Mouse (Mus musculus) midbrain, embryonic 14.5 days (tissue): ENCODE results near the gene Abhd17a. TPM values are rescaled to one million over a fixed set of nuclear protein-coding genes. Genes with fewer than 3 reads are reported as not detected.

Source experiments
- ATAC-seq: fragments of 200-750 bp; cut with Nextera tagmentation; 2 replicates; pipeline ENCODE4 v1.8.0; 2017; ENCODE audit warnings: moderate number of reproducible peaks, moderate library complexity; ENCODE audit not compliant: low FRiP score, low TSS enrichment
- DNase-seq: peaks from one replicate; pipeline ENCODE4 v3.0.0-alpha.2; 2015
- H3K27ac ChIP-seq: fragments of 300-500 bp; sonication (generic); replicated peaks from 2 replicates; pipeline ENCODE4 v1.5.1; 2014; ENCODE audit warnings: mild to moderate bottlenecking, low read depth, low read length, moderate library complexity
- H3K27me3 ChIP-seq: fragments of 300-500 bp; sonication (generic); 2 replicates; pipeline ENCODE4 v1.6.1; 2014; ENCODE audit warnings: low read length, control low read depth, mixed read lengths; ENCODE audit not compliant: control insufficient read depth, insufficient read depth
- H3K36me3 ChIP-seq: fragments of 300-500 bp; sonication (generic); 2 replicates; pipeline ENCODE4 v1.6.1; 2014; ENCODE audit warnings: low read length, control low read depth; ENCODE audit not compliant: control insufficient read depth, insufficient read depth
- H3K4me1 ChIP-seq: fragments of 300-500 bp; sonication (generic); 2 replicates; pipeline ENCODE4 v1.6.1; 2014; ENCODE audit warnings: mild to moderate bottlenecking, antibody characterized with exemption, low read length, control low read depth; ENCODE audit not compliant: control insufficient read depth, insufficient read depth
- H3K4me2 ChIP-seq: fragments of 300-500 bp; sonication (generic); 2 replicates; pipeline ENCODE4 v1.6.1; 2014; ENCODE audit warnings: mild to moderate bottlenecking, low read length, moderate library complexity
- H3K4me3 ChIP-seq: fragments of 300-500 bp; sonication (generic); replicated peaks from 2 replicates; pipeline ENCODE4 v1.5.1; 2014; ENCODE audit warnings: low read depth, low read length
- H3K9ac ChIP-seq: fragments of 300-500 bp; sonication (generic); replicated peaks from 2 replicates; pipeline ENCODE4 v1.6.1; 2014; ENCODE audit warnings: mild to moderate bottlenecking, low read length, moderate library complexity
- H3K9me3 ChIP-seq: fragments of 300-500 bp; sonication (generic); 2 replicates; pipeline ENCODE4 v1.6.1; 2016; ENCODE audit warnings: low read length, control low read depth, mixed read lengths; ENCODE audit not compliant: control insufficient read depth
- WGBS: fragments of 180-500 bp; shearing (Covaris S2); extraction: QIAGEN DNeasy Blood & Tissue Kit; methylation state at CpG from one replicate; pipeline ENCODE4 v1.1.7; 2014; 5-methylcytosine and 5-hydroxymethylcytosine counted together
- polyA plus RNA-seq: library from polyadenylated mRNA; unstranded; fragments of >200 nt; fragmentation: Nextera tagmentation; extraction: Ambion mirVana; gene quantifications from 2 replicates; pipeline ENCODE4 v1.2.1, GENCODE M21; 2014

Abhd17a gene
- polyA plus RNA-seq, 1 experiment from 2014 or later: 128 TPM

- H3K9ac ChIP-seq: no peak overlapping the region
Measured at GRCm38 (mm10) chr10:80604988-80605387, 14.8 kb upstream of the Abhd17a start.

GRCm38 (mm10) chr10:80604001-80604509, 13.9 kb upstream of the Abhd17a start:
- Histone ChIP-seq H3K27me3 (no peaks in the 10 kb centered on the region), H3K4me2 (peak overlapping the region; percentile 94), H3K9me3 (no peaks in the 10 kb centered on the region), H3K9ac (0 out of 2 replicates have a peak overlapping the region, but pooled peaks have one; percentile 12), H3K4me3 (peak overlapping the region; percentile 68), H3K4me1 (peaks cover 15% of the 10 kb centered on the region), H3K36me3 (peaks cover 33% of the 10 kb centered on the region), H3K27ac (no peak overlapping the region)
- ATAC-seq: no peak
- WGBS: 95% methylated on average over 7 of the region's 7 CpGs
- DNase-seq: no peak

More at GRCm38 (mm10) chr10:80604988-80605387, 14.8 kb upstream of the Abhd17a start:
- peaks cover 42% of the 10 kb centered on the region for H3K36me3 ChIP-seq
- no peak for ATAC-seq
- H3K9me3 ChIP-seq: no peaks in the 10 kb centered on the region
- H3K4me1 ChIP-seq: peaks cover 15% of the 10 kb centered on the region
- H3K4me3 ChIP-seq: no peak overlapping the region
- DNase-seq: no peak
- 82% methylated on average over 2 of the region's 2 CpGs for WGBS
- no peak overlapping the region for H3K4me2 ChIP-seq
- no peak overlapping the region for H3K27ac ChIP-seq
- no peaks in the 10 kb centered on the region for H3K27me3 ChIP-seq

- ATAC-seq: no peak
Measured at GRCm38 (mm10) chr10:80603364-80603763, 13.2 kb upstream of the Abhd17a start.

GRCm38 (mm10) chr10:80602698-80603325, 12.7 kb upstream of the Abhd17a start, which contains the start of the genes Scamp4 and Adat3:
Gene Scamp4 (plus strand): TSS chr10:80602872.
Gene Adat3 (plus strand): TSS chr10:80602880.
- Histone ChIP-seq H3K9ac (peak within 1 kb of the TSS; percentile 68), H3K27ac (peak within 1 kb of the TSS; percentile 89), H3K27me3 (no peaks in the 10 kb centered on the region), H3K36me3 (peaks cover 20% of the 10 kb centered on the region), H3K4me2 (peak within 1 kb of the TSS; percentile 94), H3K4me3 (peak within 1 kb of the TSS; percentile 68), H3K4me1 (peaks cover 15% of the 10 kb centered on the region), H3K9me3 (no peaks in the 10 kb centered on the region)
- DNase-seq (peak; percentile 98), ATAC-seq (peak; percentile 95)
- under 1% methylated on average over 54 of the region's 54 CpGs for WGBS

More at GRCm38 (mm10) chr10:80603364-80603763, 13.2 kb upstream of the Abhd17a start:
- no peak for DNase-seq
- Histone ChIP-seq H3K27ac (peak overlapping the region; percentile 89), H3K4me3 (peak overlapping the region; percentile 68), H3K4me1 (peaks cover 15% of the 10 kb centered on the region), H3K36me3 (peaks cover 26% of the 10 kb centered on the region), H3K9ac (peak overlapping the region; percentile 68), H3K27me3 (no peaks in the 10 kb centered on the region), H3K4me2 (peak overlapping the region; percentile 94), H3K9me3 (no peaks in the 10 kb centered on the region)
- 36% methylated on average over 7 of the region's 7 CpGs for WGBS

- Histone ChIP-seq H3K27ac (no peak overlapping the region), H3K4me2 (no peak overlapping the region), H3K4me1 (no peaks in the 10 kb centered on the region), H3K9ac (no peak overlapping the region), H3K36me3 (no peaks in the 10 kb centered on the region), H3K4me3 (no peak overlapping the region), H3K27me3 (no peaks in the 10 kb centered on the region), H3K9me3 (no peaks in the 10 kb centered on the region)
- WGBS: 33% methylated on average over 4 of the region's 4 CpGs
- no peak for DNase-seq
- ATAC-seq: no peak
Measured at GRCm38 (mm10) chr10:80596318-80596717, 6.2 kb upstream of the Abhd17a start.

GRCm38 (mm10) chr10:80589127-80589878, 838 bp downstream of the Abhd17a start:
- DNase-seq (no peak), ATAC-seq (no peak)
- Histone ChIP-seq H3K9me3 (no peaks in the 10 kb centered on the region), H3K36me3 (peaks cover 17% of the 10 kb centered on the region), H3K4me3 (peak overlapping the region; percentile 94), H3K4me2 (peak overlapping the region; percentile 99), H3K27ac (0 out of 2 replicates have a peak overlapping the region, but pooled peaks have one; percentile 71), H3K27me3 (no peaks in the 10 kb centered on the region), H3K9ac (peak overlapping the region; percentile 89), H3K4me1 (peaks cover 18% of the 10 kb centered on the region)
- WGBS: 20% methylated on average over 12 of the region's 12 CpGs

GRCm38 (mm10) chr10:80587305-80587657, 2.9 kb downstream of the Abhd17a start:
- Histone ChIP-seq H3K9ac (no peak overlapping the region), H3K36me3 (peaks cover 26% of the 10 kb centered on the region), H3K4me2 (no peak overlapping the region), H3K4me1 (peaks cover 18% of the 10 kb centered on the region), H3K27me3 (no peaks in the 10 kb centered on the region), H3K4me3 (no peak overlapping the region), H3K27ac (0 out of 2 replicates have a peak overlapping the region, but pooled peaks have one; percentile 17), H3K9me3 (no peaks in the 10 kb centered on the region)
- WGBS: 26% methylated on average over 4 of the region's 4 CpGs
- ATAC-seq: no peak
- no peak for DNase-seq

GRCm38 (mm10) chr10:80586407-80587304, 3.5 kb downstream of the Abhd17a start:
- Histone ChIP-seq H3K27me3 (no peaks in the 10 kb centered on the region), H3K27ac (0 out of 2 replicates have a peak overlapping the region, but pooled peaks have one; percentile 17), H3K9ac (no peak overlapping the region), H3K4me3 (no peak overlapping the region), H3K9me3 (no peaks in the 10 kb centered on the region), H3K36me3 (peaks cover 26% of the 10 kb centered on the region), H3K4me2 (no peak overlapping the region), H3K4me1 (peaks cover 18% of the 10 kb centered on the region)
- ATAC-seq (no peak), DNase-seq (no peak)
- WGBS: 96% methylated on average over 50 of the region's 51 CpGs
